Mouse (Mus musculus): ENCODE data around the gene Gm3020. TPM values are rescaled to one million over a fixed set of nuclear protein-coding genes. Genes with fewer than 3 reads are reported as not detected.
"Not testable (repeated sequence)": the region's sequence is repeated elsewhere in the genome, so short reads cannot be mapped to it uniquely, and the experiment has no call there.

Gene Gm3020
- polyA plus RNA-seq (2015; fragmentation: Nextera tagmentation; extraction: Ambion mirVana) = 9.0 and 12.1 TPM in 2 replicates

DNA sequence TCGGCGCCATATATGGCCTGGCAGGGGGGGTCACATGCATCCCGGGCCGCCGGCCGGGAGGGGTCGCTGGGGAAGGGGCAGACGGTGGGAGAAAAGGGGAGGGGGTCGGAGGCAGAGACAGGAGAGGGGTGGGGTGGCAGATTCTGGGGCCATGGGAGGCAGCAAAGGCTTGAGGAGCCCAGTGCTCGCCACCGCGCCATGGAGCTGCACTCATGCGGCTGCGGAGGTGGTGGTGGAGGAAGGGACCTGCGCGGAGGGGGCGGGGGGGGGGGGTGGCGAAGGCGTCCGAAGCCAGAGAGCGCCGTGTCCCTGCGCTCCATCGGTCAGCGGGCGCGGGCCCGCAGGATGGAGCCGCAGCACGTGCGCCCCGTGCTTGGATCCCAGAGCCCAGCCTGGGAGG, at the start of gene Gm3020:
TSS of gene Gm3020 (plus strand) at position 301 of the 400 bp plus-strand sequence.
- not testable (repeated sequence) for H3K9me3 ChIP-seq; H3K4me3 ChIP-seq (replicated peaks); H3K27ac ChIP-seq; H3K36me3 ChIP-seq; ATAC-seq; H3K9ac ChIP-seq (replicated peaks); H3K4me1 ChIP-seq (replicated peaks); H3K4me2 ChIP-seq (replicated peaks); H3K27me3 ChIP-seq
- WGBS = no CpG with 5 or more reads among the region's 32 CpGs

DNA sequence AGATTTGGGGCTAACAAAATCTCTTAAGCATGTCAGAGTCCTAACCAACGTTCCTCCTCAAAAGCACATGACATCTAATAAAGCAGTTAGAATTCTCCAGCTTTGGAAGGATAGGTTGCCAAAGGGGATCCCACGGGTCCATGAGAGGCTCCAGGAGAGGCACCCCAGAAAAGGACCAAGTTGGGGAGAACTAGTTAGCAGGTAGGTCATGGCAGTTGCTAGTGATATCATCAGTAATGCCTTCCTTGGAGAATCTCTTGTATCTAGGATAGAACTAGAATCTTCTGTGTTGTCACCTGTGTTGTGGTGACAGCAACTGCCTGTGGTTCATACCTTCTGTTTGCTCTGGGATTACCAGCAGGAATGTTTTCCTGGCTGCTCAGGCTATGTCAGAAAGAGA, 17.6 kb upstream of the Gm3020 start, which contains the start of gene Gm3012:
TSS of gene Gm3012 (plus strand) at position 301 of the 400 bp plus-strand sequence.
- H3K27ac ChIP-seq; H3K27me3 ChIP-seq; H3K9ac ChIP-seq (replicated peaks); H3K9me3 ChIP-seq; H3K4me1 ChIP-seq (replicated peaks); H3K36me3 ChIP-seq; ATAC-seq; H3K4me2 ChIP-seq (replicated peaks); H3K4me3 ChIP-seq (replicated peaks): not testable (repeated sequence)
- WGBS = no CpG with 5 or more reads among the region's 2 CpGs

- H3K27ac ChIP-seq; H3K9me3 ChIP-seq; H3K36me3 ChIP-seq; ATAC-seq; H3K9ac ChIP-seq (replicated peaks); H3K4me1 ChIP-seq (replicated peaks); H3K4me3 ChIP-seq (replicated peaks); H3K27me3 ChIP-seq; H3K4me2 ChIP-seq (replicated peaks): not testable (repeated sequence)
- WGBS = no CpG with 5 or more reads among the region's 3 CpGs
Measured at GRCm38 (mm10) chr14:3688483-3688882, 36.7 kb downstream of the Gm3020 start, which contains the start of gene Gm3043. TSS of gene Gm3043 (plus strand) at chr14:3688783.

Other genes starting within 250 kb of the Gm3020 start
- gene Gm10409, start 239.4 kb upstream of the Gm3020 start, polyA plus RNA-seq (2015; fragmentation: Nextera tagmentation; extraction: Ambion mirVana) = 9.0 and 12.1 TPM in 2 replicates
- gene Gm3005, start 223.9 kb upstream of the Gm3020 start, polyA plus RNA-seq (2015; fragmentation: Nextera tagmentation; extraction: Ambion mirVana) = 5.6 and 5.7 TPM in 2 replicates
- gene Gm10408, start 202.7 kb upstream of the Gm3020 start, polyA plus RNA-seq (2015; fragmentation: Nextera tagmentation; extraction: Ambion mirVana) = not detected in 2 replicates
- gene Gm3012, start 17.5 kb upstream of the Gm3020 start, polyA plus RNA-seq (2015; fragmentation: Nextera tagmentation; extraction: Ambion mirVana) = not detected in 2 replicates
- gene Gm3043, start 36.8 kb downstream of the Gm3020 start, polyA plus RNA-seq (2015; fragmentation: Nextera tagmentation; extraction: Ambion mirVana) = not detected in 2 replicates
- 1.7 and 2.5 TPM in 2 replicates for gene Gm3002, start 158.0 kb downstream of the Gm3020 start, polyA plus RNA-seq (2015; fragmentation: Nextera tagmentation; extraction: Ambion mirVana)
- gene Gm3033, start 194.2 kb downstream of the Gm3020 start, polyA plus RNA-seq (2015; fragmentation: Nextera tagmentation; extraction: Ambion mirVana) = not detected in 2 replicates
- gene Gm2916, start 232.1 kb downstream of the Gm3020 start, polyA plus RNA-seq (2015; fragmentation: Nextera tagmentation; extraction: Ambion mirVana) = not detected in 2 replicates